Comparison of ENCODE assay signal across 27 mouse cellular contexts in the genomic region with DNA sequence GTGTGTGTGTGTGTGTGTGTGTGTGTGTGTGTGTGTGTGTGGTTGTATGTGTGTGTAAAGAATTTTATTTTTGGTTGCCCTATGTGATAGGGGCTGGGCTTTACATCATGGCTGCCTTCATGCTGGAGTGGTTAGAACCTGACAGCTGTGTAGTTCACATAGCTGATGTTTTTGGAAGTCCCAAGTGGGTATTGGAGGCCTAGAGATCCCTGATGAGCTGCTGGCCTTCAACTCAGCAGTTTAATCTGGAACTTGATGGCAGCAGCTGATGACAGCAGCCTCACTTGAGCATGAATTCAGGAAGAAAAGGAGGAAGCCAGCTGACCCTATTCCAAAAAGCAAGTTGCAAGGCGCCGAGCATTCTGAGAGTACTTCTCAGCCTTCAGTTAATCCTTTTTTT.
DNase-seq lines count a peak whose midpoint lies in the region; ATAC-seq lines count a peak whose summit lies in the region.
"Had no signal": no experiment of that assay in that cellular context is flagged by ENCODE, and none has a peak within 500 bp of the region (broad histone marks: within the 10 kb centered on the region; RNA-seq: fewer than 3 reads in every experiment).

No protein-coding gene starts in this region.

- no peak overlapping the region for H3K9ac ChIP-seq in heart, embryonic 11.5 days (ENCODE audit: low read depth, low read length)
- H3K9ac ChIP-seq: heart, embryonic 15.5 days; hindbrain, embryonic 15.5 days; kidney, embryonic 15.5 days; limb, embryonic 12.5 days; liver, embryonic 15.5 days had no signal

- no peaks in the 10 kb centered on the region for H3K4me1 ChIP-seq in heart, embryonic 11.5 days (ENCODE audit: control insufficient read depth, insufficient read depth, low read length)
- H3K4me1 ChIP-seq: heart, embryonic 15.5 days; hindbrain, embryonic 10.5 days; hindbrain, embryonic 15.5 days; kidney, embryonic 15.5 days; limb, embryonic 12.5 days; liver, embryonic 15.5 days had no signal

- no peaks in the 10 kb centered on the region for H3K27me3 ChIP-seq in heart, embryonic 11.5 days (ENCODE audit: control insufficient read depth, insufficient read depth, low read length)
- H3K27me3 ChIP-seq: heart, embryonic 15.5 days; hindbrain, embryonic 15.5 days; kidney, embryonic 15.5 days; limb, embryonic 12.5 days; liver, embryonic 15.5 days had no signal

- H3K9me3 ChIP-seq in heart, embryonic 11.5 days (replicated peaks; ENCODE audit: control insufficient read depth, low read length), result no peaks in the 10 kb centered on the region
- H3K9me3 ChIP-seq: heart, embryonic 15.5 days; hindbrain, embryonic 10.5 days; hindbrain, embryonic 15.5 days; kidney, embryonic 15.5 days; limb, embryonic 12.5 days; liver, embryonic 15.5 days had no signal

- H3K4me3 ChIP-seq in heart, embryonic 11.5 days (ENCODE audit: low read depth, low read length), result no peak overlapping the region
- H3K4me3 ChIP-seq: heart, embryonic 15.5 days; hindbrain, embryonic 10.5 days; hindbrain, embryonic 15.5 days; kidney, embryonic 15.5 days; left cerebral cortex, adult 2 months; limb, embryonic 12.5 days; liver, embryonic 15.5 days had no signal

- intact Hi-C loops in gastrocnemius, postnatal 14 days (cut with DNase I; ENCODE audit: low total_unique reads), result no loop called here
- intact Hi-C loops in heart, postnatal 10 days (cut with DNase I), result no loop called here

- DNase-seq in gastrocnemius, postnatal 14 days, result peak; percentile 10
- DNase-seq in gastrocnemius, adult 8-10 months (ENCODE audit: low spot score in 2 of 2), result no peak
- peak; percentile 44 to 45 for DNase-seq in heart, postnatal 10 days
- peak; percentile 21 to 22 for DNase-seq in right cerebral cortex, postnatal 10 days (ENCODE audit: low spot score in 2 of 2)
- DNase-seq in right cerebral cortex, adult 18-20 months, result no peak
- DNase-seq in skeletal muscle tissue, adult 2 months (ENCODE audit: low read depth, low spot score), result peak; percentile 15
- no peak for DNase-seq in kidney, adult 11 months
- DNase-seq: adrenal gland, postnatal 36 days; cerebellum, adult 2 months; cerebellum, postnatal 25 days; kidney, adult 18-20 months; kidney, postnatal 25 days; midbrain, embryonic 14.5 days; right cerebral cortex, postnatal 4 days; thymus, adult 2 months; thymus, postnatal 36 days had no signal

- H3K4me2 ChIP-seq in heart, embryonic 11.5 days, result no peak overlapping the region
- H3K4me2 ChIP-seq: heart, embryonic 15.5 days; hindbrain, embryonic 15.5 days; kidney, embryonic 15.5 days; limb, embryonic 12.5 days; liver, embryonic 15.5 days had no signal

- H3K27ac ChIP-seq in heart, embryonic 11.5 days (ENCODE audit: low read depth, low read length), result no peak overlapping the region
- H3K27ac ChIP-seq: heart, embryonic 15.5 days; hindbrain, embryonic 10.5 days; hindbrain, embryonic 15.5 days; kidney, embryonic 15.5 days; left cerebral cortex, adult 2 months; limb, embryonic 12.5 days; liver, embryonic 15.5 days had no signal

- WGBS in heart, embryonic 11.5 days (ENCODE audit: insufficient replicate concordance), result 75% methylated on average over 2 of the region's 2 CpGs

- ATAC-seq in heart, embryonic 11.5 days (replicated peaks; ENCODE audit: insufficient number of reproducible peaks, low FRiP score, low TSS enrichment), result no peak
- ATAC-seq: CD4-positive, CD25-positive, alpha-beta regulatory T cell, adult 4 months; forebrain, embryonic 14.5 days; inflammation-experienced regulatory T-cells, adult 6 months had no signal

- no peaks in the 10 kb centered on the region for H3K36me3 ChIP-seq in heart, embryonic 11.5 days (ENCODE audit: control insufficient read depth, insufficient read depth, low read length)
- H3K36me3 ChIP-seq: heart, embryonic 15.5 days; hindbrain, embryonic 10.5 days; hindbrain, embryonic 15.5 days; kidney, embryonic 15.5 days; limb, embryonic 12.5 days; liver, embryonic 15.5 days had no signal

Comparison
In these comparisons a context has a peak if more than half of its experiments do, and no peak if none do; other contexts are left out.
1. DNase-seq: peak in gastrocnemius, postnatal 14 days (single experiment), heart, postnatal 10 days (2 of 2), right cerebral cortex, postnatal 10 days (2 of 2) and skeletal muscle tissue, adult 2 months (single experiment); none in gastrocnemius, adult 8-10 months (0 of 2), right cerebral cortex, adult 18-20 months (single experiment) and kidney, adult 11 months (single experiment).